Mouse (Mus musculus): Measurements from ENCODE around the gene Ccdc117. TPM values are rescaled to one million over a fixed set of nuclear protein-coding genes. Genes with fewer than 3 reads are reported as not detected.
"Not testable (repeated sequence)": the region's sequence is repeated elsewhere in the genome, so short reads cannot be mapped to it uniquely, and the experiment has no call there.

The Ccdc117 gene
- polyA plus RNA-seq, 1 experiment from 2014 or later, result 18.0 TPM

GRCm38 (mm10) chr11:5542482-5543185 is 647 bp upstream of the Ccdc117 start:
- peaks cover 9% of the 10 kb centered on the region for H3K4me1 ChIP-seq (replicated peaks; ENCODE audit: control insufficient read depth, insufficient read depth, low read length)
- H3K27ac ChIP-seq (ENCODE audit: low read length), result no peak overlapping the region; the same call in 1 of the 2 replicates
- H3K9me3 ChIP-seq (ENCODE audit: control insufficient read depth, low read length), result no peaks in the 10 kb centered on the region
- ATAC-seq (ENCODE audit: low read depth), result peak; percentile 18; the same call in 1 of the 2 replicates
- H3K36me3 ChIP-seq (ENCODE audit: control insufficient read depth, insufficient read depth, low read length), result peaks cover 5% of the 10 kb centered on the region; the same call in 1 of the 2 replicates
- 35% methylated on average over 5 of the region's 5 CpGs for WGBS
- peak overlapping the region; percentile 63 for H3K4me2 ChIP-seq (ENCODE audit: low read depth, low read length)
- no peaks in the 10 kb centered on the region for H3K27me3 ChIP-seq (ENCODE audit: control insufficient read depth, insufficient read depth, low read depth, low read length)
- peak overlapping the region; percentile 93 for H3K4me3 ChIP-seq (ENCODE audit: low read length)
- H3K9ac ChIP-seq (ENCODE audit: low read length), result peak overlapping the region; percentile 98

GRCm38 (mm10) chr11:5541230-5541798 is 673 bp downstream of the Ccdc117 start:
- peaks cover 9% of the 10 kb centered on the region for H3K4me1 ChIP-seq (replicated peaks; ENCODE audit: control insufficient read depth, insufficient read depth, low read length)
- WGBS, result under 1% methylated on average over 28 of the region's 28 CpGs
- H3K9ac ChIP-seq (ENCODE audit: low read length), result peak overlapping the region; percentile 98
- H3K9me3 ChIP-seq (ENCODE audit: control insufficient read depth, low read length), result no peaks in the 10 kb centered on the region
- H3K27ac ChIP-seq (ENCODE audit: low read length), result peak overlapping the region; percentile 85
- H3K4me2 ChIP-seq (ENCODE audit: low read depth, low read length), result peak overlapping the region; percentile 63
- no peaks in the 10 kb centered on the region for H3K27me3 ChIP-seq (ENCODE audit: control insufficient read depth, insufficient read depth, low read depth, low read length)
- peaks cover 5% of the 10 kb centered on the region; the same call in 1 of the 2 replicates for H3K36me3 ChIP-seq (ENCODE audit: control insufficient read depth, insufficient read depth, low read length)
- peak overlapping the region; percentile 93 for H3K4me3 ChIP-seq (ENCODE audit: low read length)
- no peak for ATAC-seq (ENCODE audit: low read depth)

- no peak overlapping the region for H3K27ac ChIP-seq (ENCODE audit: low read length)
- WGBS, result 45% methylated on average over 4 of the region's 4 CpGs
- H3K4me1 ChIP-seq (replicated peaks; ENCODE audit: control insufficient read depth, insufficient read depth, low read length), result peaks cover 9% of the 10 kb centered on the region
- H3K9ac ChIP-seq (ENCODE audit: low read length), result peak overlapping the region; percentile 98; the same call in 1 of the 2 replicates
- no peaks in the 10 kb centered on the region for H3K9me3 ChIP-seq (ENCODE audit: control insufficient read depth, low read length)
- peak overlapping the region; percentile 63 for H3K4me2 ChIP-seq (ENCODE audit: low read depth, low read length)
- H3K4me3 ChIP-seq (ENCODE audit: low read length), result peak overlapping the region; percentile 93
- H3K27me3 ChIP-seq (ENCODE audit: control insufficient read depth, insufficient read depth, low read depth, low read length), result no peaks in the 10 kb centered on the region
- peaks cover 5% of the 10 kb centered on the region; the same call in 1 of the 2 replicates for H3K36me3 ChIP-seq (ENCODE audit: control insufficient read depth, insufficient read depth, low read length)
- no peak for ATAC-seq (ENCODE audit: low read depth)
Observed at GRCm38 (mm10) chr11:5540331-5540730, 1.7 kb downstream of the Ccdc117 start.

- not testable (repeated sequence) for H3K9ac ChIP-seq (ENCODE audit: low read length); H3K9me3 ChIP-seq (ENCODE audit: control insufficient read depth, low read length); H3K27me3 ChIP-seq (ENCODE audit: control insufficient read depth, insufficient read depth, low read depth, low read length); ATAC-seq (ENCODE audit: low read depth); H3K4me1 ChIP-seq (replicated peaks; ENCODE audit: control insufficient read depth, insufficient read depth, low read length); H3K27ac ChIP-seq (ENCODE audit: low read length); H3K4me3 ChIP-seq (ENCODE audit: low read length); H3K4me2 ChIP-seq (ENCODE audit: low read depth, low read length)
- WGBS, result 82% methylated on average over 4 of the region's 4 CpGs
- H3K36me3 ChIP-seq (ENCODE audit: control insufficient read depth, insufficient read depth, low read length), result peaks cover 27% of the 10 kb centered on the region
Observed at GRCm38 (mm10) chr11:5537454-5537853, 4.5 kb downstream of the Ccdc117 start.

GRCm38 (mm10) chr11:5533108-5533507 is 8.9 kb downstream of the Ccdc117 start:
- Histone ChIP-seq H3K9ac (ENCODE audit: low read length) (no peak overlapping the region), H3K4me3 (ENCODE audit: low read length) (no peak overlapping the region), H3K27ac (ENCODE audit: low read length) (no peak overlapping the region), H3K36me3 (ENCODE audit: control insufficient read depth, insufficient read depth, low read length) (peaks cover 43% of the 10 kb centered on the region), H3K27me3 (ENCODE audit: control insufficient read depth, insufficient read depth, low read depth, low read length) (no peaks in the 10 kb centered on the region), H3K4me1 (replicated peaks; ENCODE audit: control insufficient read depth, insufficient read depth, low read length) (no peaks in the 10 kb centered on the region), H3K9me3 (ENCODE audit: control insufficient read depth, low read length) (no peaks in the 10 kb centered on the region), H3K4me2 (ENCODE audit: low read depth, low read length) (no peak overlapping the region)
- 70% methylated on average over 5 of the region's 5 CpGs for WGBS
- ATAC-seq (ENCODE audit: low read depth), result 0 out of 2 replicates have a peak, but pooled peaks have one; percentile 23

GRCm38 (mm10) chr11:5530717-5531116 is 11.3 kb downstream of the Ccdc117 start:
- no peak overlapping the region for H3K9ac ChIP-seq (ENCODE audit: low read length)
- ATAC-seq (ENCODE audit: low read depth), result no peak
- 65% methylated on average over 6 of the region's 6 CpGs for WGBS
- no peak overlapping the region for H3K4me3 ChIP-seq (ENCODE audit: low read length)
- H3K4me1 ChIP-seq (replicated peaks; ENCODE audit: control insufficient read depth, insufficient read depth, low read length), result no peaks in the 10 kb centered on the region
- H3K27me3 ChIP-seq (ENCODE audit: control insufficient read depth, insufficient read depth, low read depth, low read length), result no peaks in the 10 kb centered on the region
- H3K27ac ChIP-seq (ENCODE audit: low read length), result no peak overlapping the region
- H3K9me3 ChIP-seq (ENCODE audit: control insufficient read depth, low read length), result no peaks in the 10 kb centered on the region
- H3K4me2 ChIP-seq (ENCODE audit: low read depth, low read length), result no peak overlapping the region
- H3K36me3 ChIP-seq (ENCODE audit: control insufficient read depth, insufficient read depth, low read length), result peaks cover 55% of the 10 kb centered on the region

GRCm38 (mm10) chr11:5530172-5530571 is 11.8 kb downstream of the Ccdc117 start:
- no peak overlapping the region for H3K27ac ChIP-seq (ENCODE audit: low read length)
- WGBS, result 59% methylated on average over 5 of the region's 5 CpGs
- no peaks in the 10 kb centered on the region for H3K9me3 ChIP-seq (ENCODE audit: control insufficient read depth, low read length)
- H3K36me3 ChIP-seq (ENCODE audit: control insufficient read depth, insufficient read depth, low read length), result peaks cover 55% of the 10 kb centered on the region
- no peak overlapping the region for H3K4me3 ChIP-seq (ENCODE audit: low read length)
- no peak overlapping the region for H3K9ac ChIP-seq (ENCODE audit: low read length)
- no peaks in the 10 kb centered on the region for H3K4me1 ChIP-seq (replicated peaks; ENCODE audit: control insufficient read depth, insufficient read depth, low read length)
- ATAC-seq (ENCODE audit: low read depth), result no peak
- H3K4me2 ChIP-seq (ENCODE audit: low read depth, low read length), result no peak overlapping the region
- no peaks in the 10 kb centered on the region for H3K27me3 ChIP-seq (ENCODE audit: control insufficient read depth, insufficient read depth, low read depth, low read length)

- Histone ChIP-seq H3K9me3 (ENCODE audit: control insufficient read depth, low read length) (no peaks in the 10 kb centered on the region), H3K27me3 (ENCODE audit: control insufficient read depth, insufficient read depth, low read depth, low read length) (no peaks in the 10 kb centered on the region), H3K36me3 (ENCODE audit: control insufficient read depth, insufficient read depth, low read length) (peaks cover 57% of the 10 kb centered on the region), H3K4me1 (replicated peaks; ENCODE audit: control insufficient read depth, insufficient read depth, low read length) (no peaks in the 10 kb centered on the region), H3K4me3 (ENCODE audit: low read length) (no peak overlapping the region), H3K4me2 (ENCODE audit: low read depth, low read length) (no peak overlapping the region), H3K9ac (ENCODE audit: low read length) (no peak overlapping the region), H3K27ac (ENCODE audit: low read length) (no peak overlapping the region)
- no peak for ATAC-seq (ENCODE audit: low read depth)
- WGBS, result 42% methylated on average over 5 of the region's 5 CpGs
Observed at GRCm38 (mm10) chr11:5528841-5529240, 13.1 kb downstream of the Ccdc117 start.

GRCm38 (mm10) chr11:5527865-5528523 is 14.0 kb downstream of the Ccdc117 start:
- Histone ChIP-seq H3K9ac (ENCODE audit: low read length) (no peak overlapping the region), H3K4me3 (ENCODE audit: low read length) (no peak overlapping the region), H3K36me3 (ENCODE audit: control insufficient read depth, insufficient read depth, low read length) (peaks cover 58% of the 10 kb centered on the region), H3K27ac (ENCODE audit: low read length) (no peak overlapping the region), H3K27me3 (ENCODE audit: control insufficient read depth, insufficient read depth, low read depth, low read length) (no peaks in the 10 kb centered on the region), H3K4me1 (replicated peaks; ENCODE audit: control insufficient read depth, insufficient read depth, low read length) (peaks cover 6% of the 10 kb centered on the region), H3K4me2 (ENCODE audit: low read depth, low read length) (no peak overlapping the region), H3K9me3 (ENCODE audit: control insufficient read depth, low read length) (no peaks in the 10 kb centered on the region)
- no peak for ATAC-seq (ENCODE audit: low read depth)
- 81% methylated on average over 5 of the region's 5 CpGs for WGBS

All from lung, embryonic 16.5 days (tissue).